Mouse (Mus musculus) ES-E14 (cell line): ENCODE measurements around the gene Tmem108.

Source experiments
- HCFC1 ChIP-seq: IDR thresholded peaks from 2 replicates; pipeline ENCODE4 v1.6.1; 2012; ENCODE audit warnings: low read length, inconsistent platforms, borderline replicate concordance; ENCODE audit not compliant: insufficient read depth
- MAFK ChIP-seq: IDR thresholded peaks from 2 replicates; pipeline ENCODE4 v1.6.1; 2014; ENCODE audit warnings: mild to moderate bottlenecking, low read depth, low read length, inconsistent platforms; ENCODE audit not compliant: insufficient read depth
- ZC3H11A ChIP-seq: IDR thresholded peaks from 2 replicates; pipeline ENCODE4 v1.6.1; 2012; ENCODE audit warnings: low read depth, mild to moderate bottlenecking, inconsistent platforms, low read length, borderline replicate concordance
- ZNF384 ChIP-seq: IDR thresholded peaks from 2 replicates; pipeline ENCODE4 v1.6.1; 2012; ENCODE audit warnings: low read depth, low read length, inconsistent platforms

- TF ChIP-seq HCFC1: no peak
- TF ChIP-seq ZNF384: no peak
- no peak for TF ChIP-seq ZC3H11A
- no peak for TF ChIP-seq MAFK
These were observed 55.9 kb downstream of the Tmem108 start for GRCm38 (mm10) chr9:103705717-103706116.
